Mouse (Mus musculus) gastrocnemius, adult 18-20 months (tissue): ENCODE data around the gene Kmt2a. TPM values are rescaled to one million over a fixed set of nuclear protein-coding genes. Genes with fewer than 3 reads are reported as not detected.
"Not testable (repeated sequence)": the region's sequence is repeated elsewhere in the genome, so short reads cannot be mapped to it uniquely, and the experiment has no call there.

Source experiments
- DNase-seq: peaks from one replicate; pipeline ENCODE4 v3.0.0; 2021; ENCODE audit warnings: low spot score
- total RNA-seq, 2 experiments: library from RNA; stranded (reverse); gene quantifications; 2 replicates each; pipeline ENCODE4 v1.2.3; 2021

Gene Kmt2a
- total RNA-seq, 2 experiments from 2014 or later = 16.4 to 19.5 TPM

DNA sequence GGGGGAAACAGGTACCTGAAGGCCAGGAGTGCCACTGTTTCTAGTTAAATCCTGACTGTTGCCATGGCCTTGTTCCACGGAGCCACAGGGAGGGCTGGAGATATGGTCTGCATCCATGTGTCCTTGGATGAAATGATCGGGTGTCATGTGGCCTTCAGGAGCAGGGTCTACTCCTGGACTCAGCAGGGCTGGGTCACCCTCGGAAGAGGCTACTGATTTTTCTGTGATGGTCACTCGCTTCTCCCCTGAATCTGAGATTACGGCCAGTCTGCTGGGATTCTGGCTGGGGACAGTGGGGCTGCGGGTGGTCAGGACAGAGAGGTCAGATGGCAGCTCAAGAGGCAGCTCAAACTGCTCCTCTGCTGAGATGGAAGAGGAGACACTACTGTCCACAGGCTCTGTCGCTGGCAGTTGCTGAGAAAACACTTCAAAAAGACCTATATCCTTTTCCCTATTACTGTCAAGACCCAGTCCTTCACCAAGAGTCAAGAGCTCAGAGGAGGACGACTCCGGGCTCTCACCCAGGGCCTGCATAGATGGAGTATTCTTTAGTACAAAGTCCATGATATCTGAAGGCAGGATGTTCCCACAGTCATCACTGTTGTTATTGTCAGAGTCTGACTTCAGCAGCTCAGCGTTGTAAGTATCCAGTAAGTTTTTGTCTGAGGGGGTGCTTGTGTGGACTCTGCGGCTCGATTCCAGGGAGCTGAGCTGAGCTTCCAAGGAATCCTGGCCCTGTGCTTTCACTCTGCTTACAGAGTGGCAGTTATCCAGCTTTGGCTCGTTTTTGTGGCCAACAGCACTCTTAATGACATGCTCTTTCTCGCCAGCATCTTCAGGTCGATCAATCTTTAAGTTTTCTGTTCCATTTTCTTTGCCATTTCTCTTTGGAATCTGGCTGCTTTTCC lies 60.9 kb downstream of the Kmt2a start:
- DNase-seq = peak; percentile 34

DNA sequence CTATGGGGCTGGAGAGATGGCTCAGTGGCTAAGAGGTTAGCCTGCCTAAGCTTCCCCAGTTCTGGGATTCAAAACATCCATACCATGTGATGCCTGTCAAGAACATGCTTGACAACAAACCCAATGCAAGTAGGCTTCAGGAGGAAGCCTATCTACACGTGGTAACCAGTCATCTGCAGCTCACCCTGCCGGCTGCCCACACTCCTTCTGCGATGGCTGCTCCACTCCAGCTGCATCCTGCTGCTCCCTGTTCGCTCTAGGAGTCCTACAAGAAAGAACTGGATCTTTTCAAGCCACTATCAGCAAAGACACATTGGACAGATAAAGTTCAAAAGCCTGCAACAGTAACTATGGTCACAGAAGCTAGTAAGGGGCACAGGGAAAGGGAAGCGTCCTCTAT lies 63.6 kb downstream of the Kmt2a start:
- DNase-seq = no peak

DNA sequence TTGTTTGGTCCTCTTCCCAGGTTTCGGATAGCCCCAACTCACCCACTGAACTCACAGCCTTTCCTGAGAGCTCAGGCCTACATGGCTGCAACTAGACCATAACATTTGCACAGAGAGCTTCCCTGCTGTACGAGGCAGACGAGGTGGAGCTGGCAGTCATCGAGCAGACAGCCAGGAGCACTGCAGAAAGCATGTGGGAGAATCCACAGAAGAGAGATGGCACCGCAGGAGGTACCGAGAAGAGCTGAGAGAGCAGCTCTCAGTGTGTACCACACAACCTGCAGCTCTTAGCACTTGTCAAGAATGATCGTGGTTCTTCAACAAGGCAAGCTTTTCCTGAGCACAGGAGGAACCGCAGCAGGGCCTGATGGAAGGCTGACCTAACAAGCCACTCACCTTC lies 66.9 kb downstream of the Kmt2a start:
- no peak for DNase-seq

DNA sequence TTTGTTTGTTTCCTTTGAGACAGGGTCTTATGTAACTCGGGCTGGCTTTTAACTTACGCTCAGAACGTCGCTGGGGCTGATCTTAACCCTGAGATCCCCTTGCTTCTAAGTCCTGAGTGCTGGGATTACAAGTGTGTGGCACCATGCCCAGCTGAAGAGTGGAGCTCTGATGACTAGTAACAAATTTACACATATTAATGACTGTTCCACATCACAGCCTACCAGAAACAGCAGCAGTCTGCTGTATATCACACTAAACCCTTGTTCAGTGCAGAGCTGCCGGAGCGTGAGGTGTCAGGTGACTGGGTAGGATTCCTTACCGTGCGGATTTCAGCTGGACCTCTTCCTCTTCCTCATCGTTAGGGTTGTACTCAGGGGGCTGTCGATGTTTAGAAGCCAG lies 70.8 kb downstream of the Kmt2a start:
- DNase-seq = no peak

DNA sequence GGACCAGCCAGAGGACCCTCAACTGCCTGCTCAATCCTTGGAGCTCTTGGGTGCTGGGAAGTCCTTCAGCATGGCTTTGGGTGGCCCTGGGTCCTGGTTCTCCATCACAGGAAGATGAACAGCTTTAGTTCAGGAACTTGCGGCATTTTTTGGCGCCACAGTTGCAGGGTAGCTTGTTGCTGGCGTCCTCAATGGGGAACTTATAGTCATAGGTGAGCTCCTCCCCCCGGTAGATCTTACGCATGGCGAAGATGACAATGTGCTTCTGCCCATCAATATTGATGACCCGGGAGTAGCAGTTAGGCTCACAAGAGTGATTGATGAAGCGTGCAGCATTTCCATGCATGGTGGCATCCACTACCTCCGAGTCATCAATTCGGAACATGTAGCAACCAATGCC lies 73.3 kb downstream of the Kmt2a start:
- no peak for DNase-seq

DNA sequence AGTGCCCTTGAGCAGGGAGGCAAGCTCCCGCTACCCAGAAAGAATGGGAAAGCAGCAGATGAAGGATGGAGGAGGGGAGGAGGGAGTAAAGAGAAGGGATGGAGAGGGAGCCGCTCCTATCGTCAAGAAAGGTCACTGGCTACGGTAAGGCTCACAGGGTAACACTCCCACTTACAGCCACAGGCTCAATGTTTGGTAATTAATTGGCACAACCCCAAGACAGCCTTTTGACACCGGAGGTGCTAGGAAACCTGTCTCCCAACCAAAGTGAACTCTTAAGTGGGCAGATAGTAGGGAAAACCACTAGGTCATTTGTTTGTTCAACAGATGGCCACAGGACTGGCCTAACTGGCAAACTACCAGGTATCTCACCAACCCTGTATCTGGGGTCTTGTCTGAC lies 74.0 kb downstream of the Kmt2a start:
- DNase-seq = no peak

DNA sequence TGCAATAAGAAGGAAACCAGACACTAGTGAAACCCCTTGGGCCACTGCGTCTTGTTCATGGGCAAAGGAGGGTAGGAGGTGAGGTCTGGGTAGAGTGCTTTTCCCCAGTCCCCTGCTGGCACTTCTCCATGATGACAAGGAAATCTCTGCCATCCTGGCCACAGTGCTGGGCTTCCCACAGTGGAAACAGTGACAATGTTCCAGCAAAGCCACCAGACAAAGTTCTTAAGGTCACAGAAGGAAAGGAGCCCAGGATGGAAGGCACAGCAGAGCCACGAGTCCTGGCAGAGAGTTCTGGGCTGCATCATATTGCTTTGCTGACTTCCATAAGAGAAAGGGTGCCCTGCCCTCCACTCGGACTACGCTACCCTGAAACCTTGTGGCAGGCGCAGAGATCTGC lies 75.6 kb downstream of the Kmt2a start:
- no peak for DNase-seq

DNA sequence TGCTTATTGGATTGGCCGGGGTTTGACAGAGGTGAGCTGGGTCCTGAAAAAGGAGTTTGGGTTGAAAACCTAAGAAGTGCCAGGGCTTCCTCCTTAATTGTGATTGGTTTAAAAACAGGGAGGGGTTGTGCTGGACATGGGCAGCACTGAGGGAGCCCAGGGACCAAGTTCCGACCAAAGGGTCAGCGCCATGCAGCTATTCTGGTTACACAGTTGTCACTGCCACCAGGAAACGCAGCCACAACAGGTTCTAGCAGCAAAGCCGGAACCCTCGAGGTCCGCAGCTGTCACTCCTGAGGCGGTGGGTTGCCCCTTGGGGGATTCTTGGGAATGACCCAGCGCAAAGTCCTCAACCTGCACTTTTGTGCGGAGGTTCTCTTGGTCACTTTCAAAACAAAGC lies 76.4 kb downstream of the Kmt2a start:
- no peak for DNase-seq

DNA sequence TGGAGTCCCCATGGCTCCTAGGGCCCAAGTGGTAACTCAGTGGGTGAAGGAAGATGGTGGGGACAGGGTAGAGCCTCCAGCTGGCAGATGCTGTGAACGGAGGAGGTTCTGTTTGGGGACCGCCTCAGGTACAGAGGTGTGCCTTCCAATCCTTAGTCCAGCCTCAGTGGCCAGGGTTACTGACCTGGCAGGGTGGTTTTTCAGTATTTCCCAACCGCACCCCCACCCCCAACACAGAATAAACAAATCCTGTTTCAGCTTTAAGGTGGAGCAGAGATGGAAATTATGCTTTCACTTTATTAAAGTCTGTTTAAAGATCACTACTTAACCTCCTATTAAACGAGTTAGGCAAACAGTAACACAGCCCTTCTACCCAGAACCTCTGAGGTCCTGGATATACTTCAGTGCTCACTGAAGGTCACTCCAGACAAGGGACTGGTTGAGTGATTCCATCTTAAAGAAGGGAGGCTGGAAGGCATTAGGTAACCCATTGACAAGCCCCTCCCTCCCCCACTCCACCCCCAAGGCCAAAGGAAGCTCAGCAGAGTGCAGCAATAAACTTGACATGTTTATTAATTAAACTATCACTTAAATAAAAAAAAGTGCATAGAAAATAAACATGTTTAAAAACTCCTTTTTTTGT lies 78.2 kb downstream of the Kmt2a start, which contains the start of gene Ttc36:
Ttc36 (minus strand) TSS at position 265 of the 643 bp plus-strand sequence.
- DNase-seq = no peak

DNA sequence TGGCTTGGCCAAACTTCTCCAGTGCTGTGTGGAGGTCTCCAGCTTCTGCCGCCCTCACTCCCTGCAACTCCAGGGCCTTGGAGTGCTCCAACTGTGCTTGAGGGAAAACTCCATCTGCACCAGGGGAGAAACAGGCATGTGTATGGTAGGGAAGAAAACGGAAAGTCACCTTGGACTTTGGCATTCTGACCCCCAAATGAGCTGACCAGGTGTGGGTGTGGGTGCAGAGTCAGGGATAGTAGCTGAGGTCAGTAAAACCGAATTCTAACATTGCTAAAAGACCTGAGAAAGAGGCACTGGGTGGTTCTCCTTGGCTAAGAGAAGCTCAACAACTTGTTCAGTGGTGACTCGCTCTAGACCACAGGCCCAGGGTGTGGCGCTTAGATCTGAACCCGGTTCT lies 79.4 kb downstream of the Kmt2a start:
- no peak for DNase-seq

DNA sequence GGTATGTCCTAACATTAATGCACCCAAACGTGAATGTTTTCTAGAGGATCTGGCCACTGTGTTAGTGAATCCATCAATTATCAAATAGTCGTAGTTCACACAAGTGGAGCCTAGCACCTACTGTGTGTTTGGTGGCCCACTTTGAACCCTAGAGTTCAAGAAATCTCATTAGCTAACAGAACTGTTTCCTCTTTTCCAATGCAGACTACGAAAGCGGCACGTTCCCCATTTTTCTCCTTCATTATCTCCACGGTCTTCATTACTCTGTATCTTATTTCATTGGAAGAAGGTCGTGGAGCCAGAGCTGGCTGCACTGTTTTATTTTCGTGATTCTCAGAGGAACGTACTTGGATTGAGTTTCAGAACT lies 81.2 kb downstream of the Kmt2a start:
- DNase-seq = no peak

DNA sequence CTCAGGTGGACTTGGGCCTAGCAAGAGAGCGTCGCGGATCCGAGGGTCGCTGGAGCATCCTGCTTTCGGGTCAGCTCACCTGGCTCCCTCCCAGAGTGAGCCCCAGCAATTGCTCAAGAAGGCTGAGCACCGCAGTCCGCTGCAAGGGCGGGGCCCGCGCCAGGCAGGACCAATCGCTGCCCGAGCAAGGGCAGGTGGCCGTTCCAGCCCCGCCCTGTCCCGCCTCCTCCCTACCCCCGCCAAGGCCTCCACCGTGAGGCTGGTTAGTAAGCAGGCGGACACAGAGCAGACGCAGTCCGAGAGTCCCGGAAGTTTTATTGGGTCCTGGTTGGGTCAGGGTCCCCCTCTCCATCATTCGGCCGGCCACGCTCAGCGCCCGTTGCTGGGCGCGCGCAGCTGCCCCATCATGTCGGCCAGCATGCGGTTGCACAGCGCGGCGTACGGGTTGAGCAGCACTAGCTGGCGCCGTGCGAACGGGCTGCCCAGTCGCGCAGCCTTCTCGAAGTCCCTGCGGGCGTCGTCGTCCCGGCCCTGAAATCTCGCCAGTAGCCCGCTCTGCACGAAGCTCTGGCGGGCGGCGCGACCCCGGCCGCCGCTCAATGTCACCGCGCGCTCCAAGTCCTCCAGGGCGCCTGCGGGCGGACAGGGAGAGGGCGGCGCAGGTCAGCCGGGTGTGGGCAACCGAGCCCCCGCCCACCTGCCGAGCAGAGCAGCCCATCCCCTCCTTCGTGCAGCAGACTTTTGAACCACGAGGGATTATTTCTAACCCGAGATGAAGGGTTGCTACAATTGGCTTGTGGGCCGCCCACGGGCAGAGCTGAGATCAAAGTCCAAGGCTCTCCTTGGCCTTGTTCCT lies 81.8 kb downstream of the Kmt2a start, which contains the start of gene Tmem25:
Tmem25 (minus strand) TSS at position 206 of the 856 bp plus-strand sequence.
- peak; percentile 83 for DNase-seq

DNA sequence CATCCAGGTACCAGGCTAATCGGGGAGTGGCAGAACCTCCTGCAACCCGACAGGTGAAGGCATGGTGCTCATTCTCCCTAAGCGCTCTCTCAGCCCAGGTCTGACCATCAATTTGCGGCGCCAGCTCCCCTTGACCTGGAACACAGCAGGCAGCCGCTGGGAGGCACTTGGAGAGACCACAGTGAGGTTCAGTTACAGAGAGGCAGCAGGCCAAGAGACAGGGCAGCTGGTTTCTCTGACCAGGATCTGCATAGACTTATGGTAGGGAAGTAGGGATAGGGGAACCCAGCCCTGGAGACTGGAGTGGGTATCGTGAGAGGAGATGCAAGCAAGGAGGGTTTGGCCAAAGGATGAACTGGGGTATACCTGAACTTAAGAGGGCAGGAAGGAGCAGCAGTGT lies 82.8 kb downstream of the Kmt2a start:
- DNase-seq = peak; percentile 69

DNA sequence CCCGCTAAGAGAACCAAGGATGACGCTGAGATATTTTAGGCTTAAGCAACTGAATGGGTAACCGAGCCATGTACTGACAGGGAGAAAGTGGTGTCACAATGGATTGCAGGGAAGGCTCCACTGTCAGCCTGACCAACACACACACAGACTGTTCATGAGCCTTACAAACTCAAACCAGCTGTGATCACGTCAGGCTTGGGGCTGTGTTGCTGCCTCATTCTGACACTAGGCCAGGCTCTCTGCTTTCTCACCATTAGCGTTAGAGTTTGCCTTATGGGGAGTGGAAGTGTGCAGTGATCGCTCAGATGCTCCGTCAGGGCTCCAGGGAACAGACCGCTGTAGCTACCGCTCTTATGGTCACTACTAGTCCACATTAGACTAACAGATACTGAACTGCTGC lies 88.3 kb downstream of the Kmt2a start:
- no peak for DNase-seq

DNA sequence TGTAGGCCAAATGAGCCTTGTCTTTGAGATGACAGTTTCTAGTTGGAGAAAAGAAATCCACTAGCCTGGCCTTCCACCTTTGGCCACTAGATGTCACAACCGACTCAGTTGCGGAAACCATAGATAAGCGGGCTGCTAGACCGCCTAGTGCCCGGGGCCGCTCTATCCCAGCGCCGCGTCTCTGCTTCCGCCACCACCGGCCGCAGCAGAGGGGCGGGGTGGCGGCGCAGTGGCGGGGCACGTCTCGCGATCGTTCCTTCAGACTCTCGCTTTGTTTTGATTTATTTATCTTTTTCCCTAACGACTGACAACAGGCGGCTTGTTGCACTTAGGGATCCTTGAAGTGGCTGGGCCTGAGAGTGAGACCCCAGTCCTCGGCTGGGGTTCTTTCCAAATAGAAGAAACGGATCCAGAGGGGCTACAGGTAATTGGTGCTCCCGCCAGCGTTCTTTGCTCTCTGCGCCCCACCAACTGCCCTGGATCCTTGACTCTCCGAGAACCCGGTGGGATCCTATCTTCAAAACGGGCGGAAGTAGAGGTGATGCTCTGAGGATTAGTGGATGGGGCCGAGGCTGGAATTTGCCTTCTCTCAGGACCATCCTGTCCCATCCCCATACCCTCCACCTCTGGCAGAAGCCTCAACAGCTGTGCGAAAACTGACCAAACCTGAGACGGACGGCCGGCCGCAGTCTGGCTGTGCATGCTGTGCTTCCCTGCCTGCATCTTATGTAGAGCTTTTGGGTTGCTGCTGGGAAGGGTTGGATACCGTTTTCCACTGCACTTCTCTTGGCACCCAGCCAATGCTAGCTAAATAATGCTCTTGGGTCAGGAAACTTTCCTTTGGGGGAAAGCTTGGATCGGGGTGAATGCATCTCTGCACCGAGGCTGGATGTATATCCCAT lies 108.1 kb downstream of the Kmt2a start:
- DNase-seq = peak; percentile 93

DNA sequence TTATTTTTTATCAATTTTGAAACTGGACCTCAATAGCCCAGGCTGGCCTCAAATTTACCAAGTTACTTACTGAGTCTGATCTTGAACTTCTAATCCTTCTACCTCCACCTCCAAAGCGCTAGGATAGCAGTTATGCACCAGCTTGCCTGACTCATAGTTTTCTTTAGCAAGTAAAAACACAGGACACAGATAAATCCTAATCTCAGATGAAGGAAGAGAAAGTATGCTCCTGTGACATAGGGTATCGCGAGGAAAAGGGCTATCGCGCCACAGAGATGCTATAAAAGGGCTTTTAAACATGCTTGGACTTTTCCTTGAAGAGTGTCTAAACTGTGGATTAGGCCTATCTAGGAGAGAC lies 108.7 kb downstream of the Kmt2a start:
- DNase-seq = no peak

DNA sequence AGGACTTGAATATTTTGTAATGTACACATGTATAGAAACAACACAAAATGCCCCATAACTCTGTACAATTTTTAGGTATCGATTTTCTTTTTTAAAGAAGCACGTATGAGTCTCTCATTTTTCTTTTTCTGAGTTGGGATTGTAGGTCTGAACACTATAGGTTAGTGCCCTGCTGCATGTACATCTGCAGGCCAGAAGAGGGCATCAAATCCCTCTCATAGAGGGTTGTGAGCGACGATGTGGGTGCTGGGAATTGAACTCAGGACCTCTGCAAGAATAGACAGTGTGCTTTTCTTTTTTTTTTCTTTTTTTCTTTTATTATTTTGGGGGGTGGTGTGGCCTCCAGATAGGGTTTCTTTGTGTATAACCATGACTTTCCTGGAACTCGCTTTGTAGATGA lies 109.7 kb downstream of the Kmt2a start:
- DNase-seq = no peak

DNA sequence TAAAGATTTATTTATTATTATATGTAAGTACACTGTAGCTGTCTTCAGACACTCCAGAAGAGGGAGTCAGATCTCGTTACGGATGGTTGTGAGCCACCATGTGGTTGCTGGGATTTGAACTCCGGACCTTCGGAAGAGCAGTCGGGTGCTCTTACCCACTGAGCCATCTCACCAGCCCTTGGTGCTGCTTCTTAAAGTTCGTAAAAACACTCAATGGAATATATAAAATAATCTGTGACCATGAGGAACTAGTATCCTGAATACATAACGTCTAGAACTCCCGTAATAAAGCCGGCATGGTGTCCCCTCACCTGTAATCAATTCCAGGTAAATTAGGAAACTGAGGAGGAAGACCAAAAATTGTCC lies 113.1 kb downstream of the Kmt2a start:
- DNase-seq = not testable (repeated sequence)

DNA sequence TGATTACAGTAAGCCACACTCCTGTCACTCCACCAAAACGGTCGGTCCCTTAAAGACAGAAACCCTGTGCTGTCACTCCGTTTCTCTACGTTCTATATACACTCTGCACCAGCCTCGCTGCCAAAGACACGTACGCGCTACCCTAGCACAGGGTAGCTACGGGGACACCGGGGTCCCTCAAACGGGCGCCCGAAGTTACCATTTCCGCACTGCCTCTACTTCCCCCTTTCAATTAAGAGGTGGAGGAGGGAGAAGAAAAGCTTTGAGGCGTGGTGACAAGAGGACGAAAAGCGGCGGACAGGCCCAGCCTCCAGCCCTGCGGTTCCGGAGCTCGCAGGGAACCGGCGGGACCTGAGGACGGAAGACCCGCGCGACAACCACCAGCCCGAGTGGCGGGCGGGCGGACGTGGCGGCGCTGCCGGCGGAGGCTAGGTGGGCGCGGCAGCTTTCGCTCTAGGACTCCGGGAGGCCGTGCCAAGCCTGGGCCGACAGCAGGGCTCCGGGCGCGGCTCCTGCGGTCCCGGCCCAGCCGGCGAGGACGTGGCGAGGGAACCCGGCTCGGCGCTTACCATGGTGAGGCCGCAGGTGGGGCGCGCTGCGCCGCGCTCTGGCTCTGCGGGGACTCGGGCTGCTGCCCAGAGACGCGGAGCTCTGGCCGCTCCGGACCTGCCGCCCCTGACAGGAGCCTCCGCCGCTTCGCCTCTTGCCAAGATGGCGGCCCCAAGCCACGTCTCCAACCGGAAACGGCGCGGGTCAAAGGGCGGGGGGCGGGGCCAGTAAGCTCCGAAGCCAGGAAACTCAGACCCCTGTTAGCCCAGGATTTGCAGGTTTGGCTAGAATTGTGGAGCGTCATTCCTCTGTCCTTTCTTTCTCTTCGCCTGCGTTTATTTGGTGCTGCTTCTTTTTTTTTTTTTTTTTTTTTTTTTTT lies 113.7 kb downstream of the Kmt2a start, which contains the start of the genes Arcn1 and Ift46:
Arcn1 (minus strand) TSS at position 745 of the 928 bp plus-strand sequence.
Ift46 (plus strand) TSS at position 808 of the 928 bp plus-strand sequence.
- peak; percentile 76 for DNase-seq

DNA sequence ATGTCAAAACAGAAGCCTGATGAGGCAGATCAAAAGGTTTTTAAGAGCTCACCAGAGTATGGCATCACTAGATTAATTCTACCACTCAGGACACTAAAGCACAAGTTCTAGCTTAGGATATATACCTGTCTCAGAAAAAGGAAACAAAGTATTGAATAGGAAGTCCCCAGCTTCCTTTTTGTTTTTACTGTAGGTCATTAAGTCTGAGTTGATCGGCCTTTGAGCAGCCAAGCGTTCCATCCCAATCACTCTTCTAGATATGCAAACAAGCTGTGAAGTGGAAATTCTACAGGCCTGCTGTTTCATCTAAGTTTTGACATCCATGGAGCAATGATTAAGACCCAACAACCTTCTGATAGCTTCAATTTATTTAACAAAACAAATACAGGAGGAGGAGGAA lies 120.2 kb downstream of the Kmt2a start:
- DNase-seq = no peak
